Mouse (Mus musculus) E14TG2a.4 (cell line): ENCODE data around the gene Cdk17.

Source experiments
- H3K27me3 ChIP-seq: 2 replicates; pipeline ENCODE4 v1.6.1; 2014; ENCODE audit warnings: low read length, control low read depth; ENCODE audit not compliant: insufficient read depth
- H3K36me3 ChIP-seq: 2 replicates; pipeline ENCODE4 v1.6.1; 2014; ENCODE audit warnings: low read length, control low read depth; ENCODE audit not compliant: insufficient read depth
- H3K4me1 ChIP-seq: replicated peaks from 2 replicates; pipeline ENCODE4 v1.6.1; 2014; ENCODE audit warnings: low read depth, low read length, control low read depth
- H3K4me3 ChIP-seq: replicated peaks from 2 replicates; pipeline ENCODE4 v1.5.1; 2014; ENCODE audit warnings: mild to moderate bottlenecking, low read length
- H3K9me3 ChIP-seq: 2 replicates; pipeline ENCODE4 v1.6.1; 2014; ENCODE audit warnings: low read length, control low read depth
- CTCF ChIP-seq: conservative IDR thresholded peaks from 2 replicates; pipeline ENCODE4 v1.5.1; 2014; ENCODE audit warnings: low read length
- NANOG ChIP-seq: IDR thresholded peaks from 2 replicates; pipeline ENCODE4 v1.6.1; 2014; ENCODE audit warnings: borderline replicate concordance, low read length, mixed read lengths
- POU5F1 ChIP-seq: IDR thresholded peaks from 2 replicates; pipeline ENCODE4 v1.6.1; 2014; ENCODE audit warnings: low read length, borderline replicate concordance

The Cdk17 gene

GRCm38 (mm10) chr10:93131865-93132566 lies 28.7 kb upstream of the Cdk17 start:
- H3K9me3 ChIP-seq: no peaks in the 10 kb centered on the region
- no peaks in the 10 kb centered on the region for H3K4me1 ChIP-seq

GRCm38 (mm10) chr10:93138730-93139129 lies 21.9 kb upstream of the Cdk17 start:
- no peaks in the 10 kb centered on the region for H3K4me1 ChIP-seq
- no peaks in the 10 kb centered on the region for H3K27me3 ChIP-seq
- H3K9me3 ChIP-seq: no peaks in the 10 kb centered on the region
- no peaks in the 10 kb centered on the region for H3K36me3 ChIP-seq
- TF ChIP-seq NANOG: no peak
- TF ChIP-seq CTCF: no peak
- no peak for TF ChIP-seq POU5F1
- no peak overlapping the region for H3K4me3 ChIP-seq

More at GRCm38 (mm10) chr10:93131865-93132566, 28.7 kb upstream of the Cdk17 start:
- Histone ChIP-seq H3K36me3 (no peaks in the 10 kb centered on the region), H3K27me3 (no peaks in the 10 kb centered on the region), H3K4me3 (no peak overlapping the region)
- TF ChIP-seq NANOG (no peak), CTCF (no peak), POU5F1 (no peak)

- Histone ChIP-seq H3K36me3 (no peaks in the 10 kb centered on the region), H3K4me1 (no peaks in the 10 kb centered on the region), H3K27me3 (no peaks in the 10 kb centered on the region), H3K9me3 (no peaks in the 10 kb centered on the region), H3K4me3 (no peak overlapping the region)
- no peak for TF ChIP-seq POU5F1
These were observed 19.9 kb upstream of the Cdk17 start for GRCm38 (mm10) chr10:93140778-93141177.

- H3K4me3 ChIP-seq: no peak overlapping the region
- no peaks in the 10 kb centered on the region for H3K36me3 ChIP-seq
- TF ChIP-seq POU5F1 (no peak), CTCF (no peak), NANOG (no peak)
- H3K27me3 ChIP-seq: no peaks in the 10 kb centered on the region
- no peaks in the 10 kb centered on the region for H3K4me1 ChIP-seq
- no peaks in the 10 kb centered on the region for H3K9me3 ChIP-seq
These were observed 17.9 kb upstream of the Cdk17 start for GRCm38 (mm10) chr10:93142600-93143284.

- no peaks in the 10 kb centered on the region for H3K27me3 ChIP-seq
These were observed 17.2 kb upstream of the Cdk17 start for GRCm38 (mm10) chr10:93143285-93143985.

GRCm38 (mm10) chr10:93143986-93144314 lies 16.7 kb upstream of the Cdk17 start:
- no peak for TF ChIP-seq POU5F1
- no peak for TF ChIP-seq CTCF
- TF ChIP-seq NANOG: no peak
- H3K27me3 ChIP-seq: no peaks in the 10 kb centered on the region
- H3K36me3 ChIP-seq: no peaks in the 10 kb centered on the region
- no peaks in the 10 kb centered on the region for H3K9me3 ChIP-seq
- H3K4me1 ChIP-seq: no peaks in the 10 kb centered on the region
- H3K4me3 ChIP-seq: no peak overlapping the region

More at GRCm38 (mm10) chr10:93143285-93143985, 17.2 kb upstream of the Cdk17 start:
- TF ChIP-seq NANOG: no peak
- TF ChIP-seq CTCF: no peak
- no peak for TF ChIP-seq POU5F1
- Histone ChIP-seq H3K36me3 (no peaks in the 10 kb centered on the region), H3K4me3 (no peak overlapping the region), H3K9me3 (no peaks in the 10 kb centered on the region), H3K4me1 (no peaks in the 10 kb centered on the region)

- H3K9me3 ChIP-seq: no peaks in the 10 kb centered on the region
- peaks cover 2% of the 10 kb centered on the region for H3K27me3 ChIP-seq
- H3K4me1 ChIP-seq: no peaks in the 10 kb centered on the region
- no peak overlapping the region for H3K4me3 ChIP-seq
- no peaks in the 10 kb centered on the region for H3K36me3 ChIP-seq
- TF ChIP-seq POU5F1 (no peak), NANOG (no peak), CTCF (no peak)
These were observed 16.1 kb upstream of the Cdk17 start for GRCm38 (mm10) chr10:93144579-93144978.

- H3K9me3 ChIP-seq: no peaks in the 10 kb centered on the region
- H3K4me3 ChIP-seq: no peak overlapping the region
- H3K27me3 ChIP-seq: peaks cover 3% of the 10 kb centered on the region
- no peaks in the 10 kb centered on the region for H3K36me3 ChIP-seq
- TF ChIP-seq NANOG: no peak
- TF ChIP-seq CTCF: no peak
- TF ChIP-seq POU5F1: no peak
- no peaks in the 10 kb centered on the region for H3K4me1 ChIP-seq
These were observed 15.6 kb upstream of the Cdk17 start for GRCm38 (mm10) chr10:93145088-93145487.

- no peaks in the 10 kb centered on the region for H3K36me3 ChIP-seq
- TF ChIP-seq POU5F1: no peak
- TF ChIP-seq NANOG: no peak
- no peak for TF ChIP-seq CTCF
- H3K27me3 ChIP-seq: peaks cover 3% of the 10 kb centered on the region
- H3K4me1 ChIP-seq: no peaks in the 10 kb centered on the region
- no peaks in the 10 kb centered on the region for H3K9me3 ChIP-seq
- no peak overlapping the region for H3K4me3 ChIP-seq
These were observed 14.1 kb upstream of the Cdk17 start for GRCm38 (mm10) chr10:93146601-93147000.
